Mouse (Mus musculus) hindbrain, postnatal 0 days (tissue): ENCODE data around the gene Rps18. TPM values are rescaled to one million over a fixed set of nuclear protein-coding genes. Genes with fewer than 3 reads are reported as not detected.
"Not testable (repeated sequence)": the region's sequence is repeated elsewhere in the genome, so short reads cannot be mapped to it uniquely, and the experiment has no call there.

Source experiments
- ATAC-seq: fragments of 200-750 bp; cut with Nextera tagmentation; 2 replicates; pipeline ENCODE4 v1.8.0; 2017; ENCODE audit warnings: mild to moderate bottlenecking, moderate TSS enrichment, moderate library complexity
- DNase-seq: peaks from one replicate; pipeline ENCODE4 v3.0.0-alpha.2; 2015; ENCODE audit warnings: low spot score
- H3K27ac ChIP-seq: fragments of 300-500 bp; sonication (generic); 2 replicates; pipeline ENCODE4 v1.5.1; 2014; ENCODE audit warnings: mild to moderate bottlenecking
- H3K27me3 ChIP-seq: fragments of 300-500 bp; sonication (generic); 2 replicates; pipeline ENCODE4 v1.6.1; 2014; ENCODE audit warnings: low read length, mixed read lengths; ENCODE audit not compliant: insufficient read depth
- H3K36me3 ChIP-seq: fragments of 300-500 bp; sonication (generic); 2 replicates; pipeline ENCODE4 v1.6.1; 2014; ENCODE audit warnings: low read length, mixed read lengths; ENCODE audit not compliant: insufficient read depth
- H3K4me1 ChIP-seq: fragments of 300-500 bp; sonication (generic); 2 replicates; pipeline ENCODE4 v1.6.1; 2014; ENCODE audit warnings: antibody characterized with exemption, low read length, mixed read lengths; ENCODE audit not compliant: insufficient read depth
- H3K4me2 ChIP-seq: fragments of 300-500 bp; sonication (generic); 2 replicates; pipeline ENCODE4 v1.6.1; 2014; ENCODE audit warnings: low read depth, mild to moderate bottlenecking, low read length, moderate library complexity, mixed read lengths
- H3K4me3 ChIP-seq: fragments of 300-500 bp; sonication (generic); 2 replicates; pipeline ENCODE4 v1.5.1; 2014; ENCODE audit warnings: low read length
- H3K9ac ChIP-seq: fragments of 300-500 bp; sonication (generic); replicated peaks from 2 replicates; pipeline ENCODE4 v1.6.1; 2014; ENCODE audit warnings: mild to moderate bottlenecking, low read length, moderate library complexity, mixed read lengths
- H3K9me3 ChIP-seq: fragments of 300-500 bp; sonication (generic); 2 replicates; pipeline ENCODE4 v1.6.1; 2016; ENCODE audit warnings: low read length, mixed read lengths
- CTCF ChIP-seq: IDR thresholded peaks from 2 replicates; pipeline ENCODE4 v1.5.1; 2016; ENCODE audit warnings: antibody characterized with exemption, control low read depth, low read depth
- WGBS: fragments of 180-500 bp; shearing (Covaris S2); extraction: QIAGEN DNeasy Blood & Tissue Kit; methylation state at CpG from one replicate; pipeline ENCODE4 v1.1.7; 2014; 5-methylcytosine and 5-hydroxymethylcytosine counted together
- polyA plus RNA-seq: library from polyadenylated mRNA; unstranded; fragments of >200 nt; fragmentation: Nextera tagmentation; extraction: Ambion mirVana; gene quantifications from 2 replicates; pipeline ENCODE4 v1.2.1, GENCODE M21; 2015
- total RNA-seq: library from RNA; depleted of rRNA; stranded (reverse); fragments of >200 nt; gene quantifications from 2 replicates; pipeline ENCODE4 v1.2.3, GENCODE M21; 2014; rRNA removed

Gene Rps18
- total and polyA plus RNA-seq, 2 experiments from 2014 or later: 918 to 1,309 TPM

- ATAC-seq: peak; percentile 59
- TF ChIP-seq CTCF: no peak
- Histone ChIP-seq H3K4me1 (0 out of 2 replicates have a peak, but pooled peaks cover 6% of the 10 kb centered on the region), H3K4me3 (peak overlapping the region; percentile 71), H3K9me3 (no peaks in the 10 kb centered on the region), H3K9ac (peak overlapping the region; percentile 79), H3K27ac (peak overlapping the region; percentile 95), H3K4me2 (peak overlapping the region; percentile 98), H3K27me3 (no peaks in the 10 kb centered on the region), H3K36me3 (peaks cover 19% of the 10 kb centered on the region)
- WGBS: under 1% methylated on average over 43 of the region's 44 CpGs
- DNase-seq: peak; percentile 71
Observed at GRCm38 (mm10) chr17:33908331-33909076, 47.3 kb downstream of the Rps18 start.

GRCm38 (mm10) chr17:33904835-33905234 lies 51.0 kb downstream of the Rps18 start, which contains the start of gene Platr17:
TSS of gene Platr17 (plus strand) at chr17:33905135.
- ATAC-seq, H3K27ac ChIP-seq, DNase-seq, H3K36me3 ChIP-seq, H3K9ac ChIP-seq, H3K4me2 ChIP-seq, H3K4me3 ChIP-seq, H3K27me3 ChIP-seq, H3K9me3 ChIP-seq, H3K4me1 ChIP-seq: not testable (repeated sequence)
- 24% methylated on average over 4 of the region's 4 CpGs for WGBS

- 66% methylated on average over 6 of the region's 6 CpGs for WGBS
Observed at GRCm38 (mm10) chr17:33903911-33904651, 51.7 kb downstream of the Rps18 start.

GRCm38 (mm10) chr17:33902491-33902890 lies 53.3 kb downstream of the Rps18 start:
- DNase-seq (no peak), ATAC-seq (no peak)
- Histone ChIP-seq H3K4me2 (no peak overlapping the region), H3K36me3 (no peaks in the 10 kb centered on the region), H3K9ac (no peak overlapping the region), H3K4me3 (no peak overlapping the region), H3K27ac (no peak overlapping the region), H3K4me1 (no peaks in the 10 kb centered on the region), H3K27me3 (no peaks in the 10 kb centered on the region), H3K9me3 (no peaks in the 10 kb centered on the region)
- TF ChIP-seq CTCF: no peak
- WGBS: 85% methylated on average over 7 of the region's 7 CpGs

More at GRCm38 (mm10) chr17:33903911-33904651, 51.7 kb downstream of the Rps18 start:
- H3K9ac ChIP-seq, H3K27ac ChIP-seq, ATAC-seq, DNase-seq, H3K9me3 ChIP-seq, H3K27me3 ChIP-seq, H3K36me3 ChIP-seq, H3K4me2 ChIP-seq, H3K4me3 ChIP-seq, H3K4me1 ChIP-seq: not testable (repeated sequence)

GRCm38 (mm10) chr17:33902079-33902478 lies 53.7 kb downstream of the Rps18 start:
- 77% methylated on average over 4 of the region's 4 CpGs for WGBS
- Histone ChIP-seq H3K36me3 (no peaks in the 10 kb centered on the region), H3K4me1 (no peaks in the 10 kb centered on the region), H3K9ac (no peak overlapping the region), H3K4me3 (no peak overlapping the region), H3K4me2 (no peak overlapping the region), H3K27me3 (no peaks in the 10 kb centered on the region), H3K9me3 (no peaks in the 10 kb centered on the region), H3K27ac (no peak overlapping the region)
- ATAC-seq: no peak
- no peak for TF ChIP-seq CTCF
- no peak for DNase-seq

Other genes starting within 250 kb of the Rps18 start
Only the 30 nearest of the 33 such genes appear.
- 123 and 163 TPM in 2 replicates for gene Rab11b, start 195.5 kb downstream of the Rps18 start, total RNA-seq
- gene Rab11b, start 195.5 kb downstream of the Rps18 start, polyA plus RNA-seq: 546 and 583 TPM in 2 replicates
- gene Angptl4, start 174.2 kb downstream of the Rps18 start, total RNA-seq: 24.0 and 24.7 TPM in 2 replicates
- gene Angptl4, start 174.2 kb downstream of the Rps18 start, polyA plus RNA-seq: 31.9 and 37.5 TPM in 2 replicates
- 33.5 and 57.2 TPM in 2 replicates for gene Kank3, start 145.5 kb downstream of the Rps18 start, total RNA-seq
- 44.1 and 47.9 TPM in 2 replicates for gene Kank3, start 145.5 kb downstream of the Rps18 start, polyA plus RNA-seq
- gene Rps28, start 131.4 kb downstream of the Rps18 start, total RNA-seq: 117 and 293 TPM in 2 replicates
- gene Rps28, start 131.4 kb downstream of the Rps18 start, polyA plus RNA-seq: 609 and 617 TPM in 2 replicates
- gene Ndufa7, start 131.4 kb downstream of the Rps18 start, total RNA-seq: 289 and 356 TPM in 2 replicates
- 562 and 577 TPM in 2 replicates for gene Ndufa7, start 131.4 kb downstream of the Rps18 start, polyA plus RNA-seq
- 25.1 and 26.0 TPM in 2 replicates for gene Cd320, start 112.9 kb downstream of the Rps18 start, total RNA-seq
- gene Cd320, start 112.9 kb downstream of the Rps18 start, polyA plus RNA-seq: 55.7 and 58.6 TPM in 2 replicates
- not detected in 2 replicates for gene Gm7029, start 82.2 kb downstream of the Rps18 start, total RNA-seq
- not detected in 2 replicates for gene Gm7029, start 82.2 kb downstream of the Rps18 start, polyA plus RNA-seq
- gene Kifc1, start 65.3 kb downstream of the Rps18 start, total RNA-seq: 5.8 and 9.9 TPM in 2 replicates
- 2.0 and 3.2 TPM in 2 replicates for gene Kifc1, start 65.3 kb downstream of the Rps18 start, polyA plus RNA-seq
- gene Platr17, start 50.9 kb downstream of the Rps18 start, total RNA-seq: 1.3 TPM in 1 of 2 replicates, not detected in the other
- 0.88 and 1.2 TPM in 2 replicates for gene Platr17, start 50.9 kb downstream of the Rps18 start, polyA plus RNA-seq
- gene Daxx, start 46.6 kb downstream of the Rps18 start, total RNA-seq: 52.1 and 58.4 TPM in 2 replicates
- 39.0 and 41.9 TPM in 2 replicates for gene Daxx, start 46.6 kb downstream of the Rps18 start, polyA plus RNA-seq
- 41.5 and 61.8 TPM in 2 replicates for gene Tapbp, start 40.1 kb downstream of the Rps18 start, total RNA-seq
- gene Tapbp, start 40.1 kb downstream of the Rps18 start, polyA plus RNA-seq: 39.1 and 40.2 TPM in 2 replicates
- gene Zbtb22, start 40.1 kb downstream of the Rps18 start, total RNA-seq: 58.5 TPM in 2 replicates
- 20.8 and 23.0 TPM in 2 replicates for gene Zbtb22, start 40.1 kb downstream of the Rps18 start, polyA plus RNA-seq
- gene Rgl2, start 26.5 kb downstream of the Rps18 start, total RNA-seq: 91.4 and 116 TPM in 2 replicates
- 36.1 and 36.8 TPM in 2 replicates for gene Rgl2, start 26.5 kb downstream of the Rps18 start, polyA plus RNA-seq
- gene Pfdn6, start 15.7 kb downstream of the Rps18 start, total RNA-seq: 25.2 and 43.1 TPM in 2 replicates
- gene Pfdn6, start 15.7 kb downstream of the Rps18 start, polyA plus RNA-seq: 168 and 195 TPM in 2 replicates
- 16.6 and 16.8 TPM in 2 replicates for gene Wdr46, start 15.3 kb downstream of the Rps18 start, total RNA-seq
- 16.7 and 17.9 TPM in 2 replicates for gene Wdr46, start 15.3 kb downstream of the Rps18 start, polyA plus RNA-seq
- gene B3galt4, start 4.5 kb downstream of the Rps18 start, total RNA-seq: 8.9 and 12.3 TPM in 2 replicates
- 10.7 and 11.6 TPM in 2 replicates for gene B3galt4, start 4.5 kb downstream of the Rps18 start, polyA plus RNA-seq
- gene Vps52, start 189 bp downstream of the Rps18 start, total RNA-seq: 55.6 and 57.4 TPM in 2 replicates
- 62.1 and 63.2 TPM in 2 replicates for gene Vps52, start 189 bp downstream of the Rps18 start, polyA plus RNA-seq
- 21.6 and 33.2 TPM in 2 replicates for gene H2-K1, start 44.3 kb upstream of the Rps18 start, total RNA-seq
- 23.9 and 26.2 TPM in 2 replicates for gene H2-K1, start 44.3 kb upstream of the Rps18 start, polyA plus RNA-seq
- gene Ring1, start 68.7 kb upstream of the Rps18 start, total RNA-seq: 19.1 and 22.1 TPM in 2 replicates
- gene Ring1, start 68.7 kb upstream of the Rps18 start, polyA plus RNA-seq: 19.2 and 20.0 TPM in 2 replicates
- 78.3 and 87.4 TPM in 2 replicates for gene H2-Ke6, start 72.1 kb upstream of the Rps18 start, total RNA-seq
- 74.9 and 78.9 TPM in 2 replicates for gene H2-Ke6, start 72.1 kb upstream of the Rps18 start, polyA plus RNA-seq
- 188 and 250 TPM in 2 replicates for gene Slc39a7, start 75.7 kb upstream of the Rps18 start, total RNA-seq
- 148 and 150 TPM in 2 replicates for gene Slc39a7, start 75.7 kb upstream of the Rps18 start, polyA plus RNA-seq
- 51.5 and 64.8 TPM in 2 replicates for gene Rxrb, start 75.8 kb upstream of the Rps18 start, total RNA-seq
- 48.7 and 49.2 TPM in 2 replicates for gene Rxrb, start 75.8 kb upstream of the Rps18 start, polyA plus RNA-seq
- 12.1 and 16.7 TPM in 2 replicates for gene Col11a2, start 83.4 kb upstream of the Rps18 start, total RNA-seq
- gene Col11a2, start 83.4 kb upstream of the Rps18 start, polyA plus RNA-seq: 5.4 TPM in 2 replicates
- gene H2-Oa, start 136.3 kb upstream of the Rps18 start, total RNA-seq: not detected in 2 replicates
- 0.23 and 0.31 TPM in 2 replicates for gene H2-Oa, start 136.3 kb upstream of the Rps18 start, polyA plus RNA-seq
- gene H2-DMa, start 163.5 kb upstream of the Rps18 start, total RNA-seq: 30.9 and 31.3 TPM in 2 replicates
- gene H2-DMa, start 163.5 kb upstream of the Rps18 start, polyA plus RNA-seq: 23.5 and 24.1 TPM in 2 replicates
- gene Brd2, start 166.6 kb upstream of the Rps18 start, total RNA-seq: 180 and 195 TPM in 2 replicates
- gene Brd2, start 166.6 kb upstream of the Rps18 start, polyA plus RNA-seq: 101 and 108 TPM in 2 replicates
- 0.16 TPM in 1 of 2 replicates, not detected in the other for gene H2-DMb2, start 187.3 kb upstream of the Rps18 start, total RNA-seq
- gene H2-DMb2, start 187.3 kb upstream of the Rps18 start, polyA plus RNA-seq: 0.58 and 0.59 TPM in 2 replicates
- gene H2-DMb1, start 197.1 kb upstream of the Rps18 start, total RNA-seq: 1.8 and 3.0 TPM in 2 replicates
- 1.4 and 1.8 TPM in 2 replicates for gene H2-DMb1, start 197.1 kb upstream of the Rps18 start, polyA plus RNA-seq
- gene Tap1, start 231.6 kb upstream of the Rps18 start, total RNA-seq: 14.0 and 14.1 TPM in 2 replicates
- 8.0 and 8.1 TPM in 2 replicates for gene Tap1, start 231.6 kb upstream of the Rps18 start, polyA plus RNA-seq
- 0.68 and 4.3 TPM in 2 replicates for gene Psmb9, start 231.8 kb upstream of the Rps18 start, total RNA-seq
- 2.8 and 4.2 TPM in 2 replicates for gene Psmb9, start 231.8 kb upstream of the Rps18 start, polyA plus RNA-seq